Comparison of ENCODE assay signal across 8 mouse cellular contexts in the genomic region with DNA sequence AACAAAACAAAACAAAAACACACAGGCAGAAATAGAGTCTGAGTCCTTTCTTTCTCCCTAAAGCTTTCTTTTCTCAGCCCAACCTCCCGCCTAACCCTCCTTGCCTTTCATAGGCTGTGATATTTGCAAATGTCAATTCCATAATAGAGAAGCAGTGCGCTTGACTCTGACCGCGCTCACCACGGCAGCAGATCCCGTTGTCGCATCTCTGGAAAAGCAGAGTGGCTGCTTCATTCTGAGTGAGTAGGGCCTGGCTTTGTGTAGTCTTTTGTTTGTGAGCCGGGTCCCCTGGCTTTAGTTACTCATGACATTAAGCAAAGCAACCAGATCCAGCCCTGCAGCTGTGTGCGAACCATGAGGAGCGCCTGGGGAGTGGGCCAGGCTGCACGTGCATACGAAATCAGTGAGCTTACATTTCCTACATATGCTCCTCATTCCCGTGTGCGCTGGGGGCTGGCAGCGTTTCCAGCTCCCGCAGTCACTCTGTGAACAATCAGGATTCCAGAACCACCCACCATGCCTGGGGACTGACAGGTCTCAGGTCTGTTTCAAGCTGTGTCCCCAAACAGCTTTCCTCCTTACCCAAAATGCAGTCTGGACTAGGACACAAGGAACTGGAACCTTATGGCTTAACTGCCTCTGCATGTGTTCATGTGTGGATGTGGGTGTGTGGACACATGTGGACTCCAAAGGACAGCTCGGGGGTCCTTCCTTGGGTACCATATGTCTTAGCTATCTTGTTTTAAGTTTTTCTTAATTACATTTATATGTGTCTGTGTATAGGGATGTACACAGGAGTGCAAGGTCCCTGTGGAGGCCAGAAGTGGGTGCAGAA.
DNase-seq lines count a peak whose midpoint lies in the region; ATAC-seq lines count a peak whose summit lies in the region.

No protein-coding gene starts in this region.

- H3K27ac ChIP-seq in heart, embryonic 13.5 days (replicated peaks), result no peak overlapping the region
- no peak overlapping the region for H3K27ac ChIP-seq in intestine, embryonic 16.5 days (ENCODE audit: low read length)
- peak overlapping the region; percentile 74 for H3K27ac ChIP-seq in midbrain, embryonic 16.5 days (ENCODE audit: low read length)

- H3K36me3 ChIP-seq in heart, embryonic 13.5 days, result no peaks in the 10 kb centered on the region
- H3K36me3 ChIP-seq in intestine, embryonic 16.5 days (ENCODE audit: control insufficient read depth, insufficient read depth, low read length), result no peaks in the 10 kb centered on the region
- no peaks in the 10 kb centered on the region for H3K36me3 ChIP-seq in midbrain, embryonic 16.5 days (ENCODE audit: control insufficient read depth, insufficient read depth, low read length)

- WGBS in heart, embryonic 13.5 days, result 36% methylated on average over 17 of the region's 17 CpGs
- 20% methylated on average over 17 of the region's 17 CpGs for WGBS in intestine, embryonic 16.5 days
- 4% methylated on average over 17 of the region's 17 CpGs for WGBS in midbrain, embryonic 16.5 days

- H3K4me1 ChIP-seq in heart, embryonic 13.5 days, result peaks cover 12% of the 10 kb centered on the region
- H3K4me1 ChIP-seq in intestine, embryonic 16.5 days (ENCODE audit: control insufficient read depth, insufficient read depth, low read length), result no peaks in the 10 kb centered on the region
- peaks cover 22% of the 10 kb centered on the region for H3K4me1 ChIP-seq in midbrain, embryonic 16.5 days (ENCODE audit: control insufficient read depth, insufficient read depth, low read length)

- H3K27me3 ChIP-seq in heart, embryonic 13.5 days (replicated peaks), result no peaks in the 10 kb centered on the region
- no peaks in the 10 kb centered on the region for H3K27me3 ChIP-seq in intestine, embryonic 16.5 days (replicated peaks; ENCODE audit: control insufficient read depth, insufficient read depth, low read length)
- H3K27me3 ChIP-seq in midbrain, embryonic 16.5 days (ENCODE audit: control insufficient read depth, insufficient read depth, low read depth, low read length), result no peaks in the 10 kb centered on the region

- no peaks in the 10 kb centered on the region for H3K9me3 ChIP-seq in heart, embryonic 13.5 days
- H3K9me3 ChIP-seq in intestine, embryonic 16.5 days (ENCODE audit: control insufficient read depth, low read length), result no peaks in the 10 kb centered on the region
- no peaks in the 10 kb centered on the region for H3K9me3 ChIP-seq in midbrain, embryonic 16.5 days (replicated peaks; ENCODE audit: control insufficient read depth, low read length, poor library complexity, severe bottlenecking)

- no peak for ATAC-seq in heart, embryonic 13.5 days (ENCODE audit: extremely low read depth, insufficient number of reproducible peaks, low FRiP score, low TSS enrichment)
- no peak for ATAC-seq in intestine, embryonic 16.5 days
- ATAC-seq in midbrain, embryonic 16.5 days, result peak; percentile 82

- intact Hi-C loops in heart, postnatal 36 days (cut with DNase I), result no loop called here
- intact Hi-C loops in heart, postnatal 14 days (cut with DNase I), result no loop called here

- H3K4me3 ChIP-seq in heart, embryonic 13.5 days, result peak overlapping the region; percentile 15; the same call in 1 of the 2 replicates
- H3K4me3 ChIP-seq in intestine, embryonic 16.5 days (ENCODE audit: low read length), result no peak overlapping the region
- H3K4me3 ChIP-seq in midbrain, embryonic 16.5 days (ENCODE audit: low read depth, low read length), result no peak overlapping the region

- H3K9ac ChIP-seq in heart, embryonic 13.5 days, result peak overlapping the region; percentile 26; the same call in 1 of the 2 replicates
- H3K9ac ChIP-seq in intestine, embryonic 16.5 days (ENCODE audit: low read depth, low read length), result no peak overlapping the region
- H3K9ac ChIP-seq in midbrain, embryonic 16.5 days (ENCODE audit: low read depth, low read length), result peak overlapping the region; percentile 10

- H3K4me2 ChIP-seq in heart, embryonic 13.5 days, result peak overlapping the region; percentile 43
- H3K4me2 ChIP-seq in intestine, embryonic 16.5 days (ENCODE audit: low read depth, low read length), result peak overlapping the region; percentile 20; the same call in 1 of the 2 replicates
- H3K4me2 ChIP-seq in midbrain, embryonic 16.5 days (ENCODE audit: low read length), result peak overlapping the region; percentile 37

- no peak for DNase-seq in heart, postnatal 36 days
- peak; percentile 38 for DNase-seq in embryo, embryonic 9.5 days (ENCODE audit: extremely low spot score)
- no peak for DNase-seq in adrenal gland, postnatal 4 days (ENCODE audit: low spot score in 2 of 2)
- no peak for DNase-seq in thymus, postnatal 0 days (ENCODE audit: low spot score)
- no peak for DNase-seq in heart, postnatal 14 days
